Mouse (Mus musculus): Measurements from ENCODE around the gene Htr6. TPM values are rescaled to one million over a fixed set of nuclear protein-coding genes. Genes with fewer than 3 reads are reported as not detected.

Gene Htr6
- polyA plus RNA-seq, 1 experiment: 1.8 TPM

- TF ChIP-seq CTCF (IDR thresholded peaks at IDR 0.05; ENCODE audit: borderline replicate concordance, extremely low read depth, insufficient read depth, insufficient read length): no peak
- TF ChIP-seq POLR2A (IDR thresholded peaks at IDR 0.05; ENCODE audit: borderline replicate concordance, extremely low read depth, insufficient read depth, insufficient read length, poor library complexity, severe bottlenecking): no peak
- no peak for DNase-seq (ENCODE audit: low read depth)
Observed at GRCm38 (mm10) chr4:139101546-139101945, 26.2 kb upstream of the Htr6 start.

- TF ChIP-seq POLR2A (IDR thresholded peaks at IDR 0.05; ENCODE audit: borderline replicate concordance, extremely low read depth, insufficient read depth, insufficient read length, poor library complexity, severe bottlenecking) (no peak), CTCF (IDR thresholded peaks at IDR 0.05; ENCODE audit: borderline replicate concordance, extremely low read depth, insufficient read depth, insufficient read length) (no peak)
- no peak for DNase-seq (ENCODE audit: low read depth)
Observed at GRCm38 (mm10) chr4:139100326-139100725, 25.0 kb upstream of the Htr6 start.

- TF ChIP-seq POLR2A (IDR thresholded peaks at IDR 0.05; ENCODE audit: borderline replicate concordance, extremely low read depth, insufficient read depth, insufficient read length, poor library complexity, severe bottlenecking) (no peak), CTCF (IDR thresholded peaks at IDR 0.05; ENCODE audit: borderline replicate concordance, extremely low read depth, insufficient read depth, insufficient read length) (no peak)
Observed at GRCm38 (mm10) chr4:139096201-139096600, 20.8 kb upstream of the Htr6 start.

GRCm38 (mm10) chr4:139095406-139095805 lies 20.0 kb upstream of the Htr6 start:
- TF ChIP-seq POLR2A (IDR thresholded peaks at IDR 0.05; ENCODE audit: borderline replicate concordance, extremely low read depth, insufficient read depth, insufficient read length, poor library complexity, severe bottlenecking) (no peak), CTCF (IDR thresholded peaks at IDR 0.05; ENCODE audit: borderline replicate concordance, extremely low read depth, insufficient read depth, insufficient read length) (no peak)

More at GRCm38 (mm10) chr4:139096201-139096600, 20.8 kb upstream of the Htr6 start:
- no peak for DNase-seq (ENCODE audit: low read depth)

GRCm38 (mm10) chr4:139093196-139093530 lies 17.8 kb upstream of the Htr6 start:
- TF ChIP-seq CTCF (IDR thresholded peaks at IDR 0.05; ENCODE audit: borderline replicate concordance, extremely low read depth, insufficient read depth, insufficient read length): no peak
- TF ChIP-seq POLR2A (IDR thresholded peaks at IDR 0.05; ENCODE audit: borderline replicate concordance, extremely low read depth, insufficient read depth, insufficient read length, poor library complexity, severe bottlenecking): no peak
- no peak for DNase-seq (ENCODE audit: low read depth)

More at GRCm38 (mm10) chr4:139095406-139095805, 20.0 kb upstream of the Htr6 start:
- DNase-seq (ENCODE audit: low read depth): no peak

GRCm38 (mm10) chr4:139092356-139093195 lies 17.2 kb upstream of the Htr6 start, which contains the start of gene Nbl1:
Gene Nbl1 (minus strand): TSS chr4:139092993.
- TF ChIP-seq CTCF (IDR thresholded peaks at IDR 0.05; ENCODE audit: borderline replicate concordance, extremely low read depth, insufficient read depth, insufficient read length) (no peak), POLR2A (IDR thresholded peaks at IDR 0.05; ENCODE audit: borderline replicate concordance, extremely low read depth, insufficient read depth, insufficient read length, poor library complexity, severe bottlenecking) (no peak)
- no peak for DNase-seq (ENCODE audit: low read depth)

GRCm38 (mm10) chr4:139091478-139092355 lies 16.3 kb upstream of the Htr6 start:
- TF ChIP-seq POLR2A (IDR thresholded peaks at IDR 0.05; ENCODE audit: borderline replicate concordance, extremely low read depth, insufficient read depth, insufficient read length, poor library complexity, severe bottlenecking): no peak
- TF ChIP-seq CTCF (IDR thresholded peaks at IDR 0.05; ENCODE audit: borderline replicate concordance, extremely low read depth, insufficient read depth, insufficient read length): no peak
- DNase-seq (ENCODE audit: low read depth): peak; percentile 66

- TF ChIP-seq POLR2A (IDR thresholded peaks at IDR 0.05; ENCODE audit: borderline replicate concordance, extremely low read depth, insufficient read depth, insufficient read length, poor library complexity, severe bottlenecking) (no peak), CTCF (IDR thresholded peaks at IDR 0.05; ENCODE audit: borderline replicate concordance, extremely low read depth, insufficient read depth, insufficient read length) (no peak)
Observed at GRCm38 (mm10) chr4:139091066-139091465, 15.7 kb upstream of the Htr6 start.

GRCm38 (mm10) chr4:139090303-139090940 lies 15.1 kb upstream of the Htr6 start:
- TF ChIP-seq CTCF (IDR thresholded peaks at IDR 0.05; ENCODE audit: borderline replicate concordance, extremely low read depth, insufficient read depth, insufficient read length) (no peak), POLR2A (IDR thresholded peaks at IDR 0.05; ENCODE audit: borderline replicate concordance, extremely low read depth, insufficient read depth, insufficient read length, poor library complexity, severe bottlenecking) (no peak)
- no peak for DNase-seq (ENCODE audit: low read depth)

More at GRCm38 (mm10) chr4:139091066-139091465, 15.7 kb upstream of the Htr6 start:
- DNase-seq (ENCODE audit: low read depth): no peak

- TF ChIP-seq POLR2A (IDR thresholded peaks at IDR 0.05; ENCODE audit: borderline replicate concordance, extremely low read depth, insufficient read depth, insufficient read length, poor library complexity, severe bottlenecking) (no peak), CTCF (IDR thresholded peaks at IDR 0.05; ENCODE audit: borderline replicate concordance, extremely low read depth, insufficient read depth, insufficient read length) (no peak)
- DNase-seq (ENCODE audit: low read depth): no peak
Observed at GRCm38 (mm10) chr4:139088982-139089671, 13.8 kb upstream of the Htr6 start.
